Mouse (Mus musculus) intestine, embryonic 16.5 days (tissue): ENCODE measurements at regions not wholly inside any gene's neighbourhood (a gene's known extent, or its start where the extent isn't known, plus 50 kb on each side); places are given as distances from the start of the nearest gene placed in this dataset.

Source experiments
- ATAC-seq: fragments of 200-750 bp; cut with Nextera tagmentation; 2 replicates; pipeline ENCODE4 v1.8.0; 2017; ENCODE audit warnings: moderate TSS enrichment, moderate library complexity
- H3K27ac ChIP-seq: fragments of 300-500 bp; sonication (generic); 2 replicates; pipeline ENCODE4 v1.5.1; 2014; ENCODE audit warnings: mild to moderate bottlenecking, low read length
- H3K27me3 ChIP-seq: fragments of 300-500 bp; sonication (generic); replicated peaks from 2 replicates; pipeline ENCODE4 v1.6.1; 2014; ENCODE audit warnings: low read length, control low read depth, mixed read lengths; ENCODE audit not compliant: control insufficient read depth, insufficient read depth
- H3K36me3 ChIP-seq: fragments of 300-500 bp; sonication (generic); 2 replicates; pipeline ENCODE4 v1.6.1; 2014; ENCODE audit warnings: low read length, control low read depth; ENCODE audit not compliant: control insufficient read depth, insufficient read depth
- H3K4me1 ChIP-seq: fragments of 300-500 bp; sonication (generic); 2 replicates; pipeline ENCODE4 v1.6.1; 2014; ENCODE audit warnings: low read length, control low read depth, mixed read lengths; ENCODE audit not compliant: control insufficient read depth, insufficient read depth
- H3K4me2 ChIP-seq: fragments of 300-500 bp; sonication (generic); 2 replicates; pipeline ENCODE4 v1.6.1; 2014; ENCODE audit warnings: low read depth, low read length, control low read depth
- H3K4me3 ChIP-seq: fragments of 300-500 bp; sonication (generic); 2 replicates; pipeline ENCODE4 v1.5.1; 2014; ENCODE audit warnings: mild to moderate bottlenecking, low read length
- H3K9ac ChIP-seq: fragments of 300-500 bp; sonication (generic); 2 replicates; pipeline ENCODE4 v1.6.1; 2014; ENCODE audit warnings: low read depth, low read length
- H3K9me3 ChIP-seq: fragments of 300-500 bp; sonication (generic); 2 replicates; pipeline ENCODE4 v1.6.1; 2016; ENCODE audit warnings: low read length, control low read depth; ENCODE audit not compliant: control insufficient read depth
- WGBS: fragments of 180-500 bp; shearing (Covaris S2); extraction: QIAGEN DNeasy Blood & Tissue Kit; methylation state at CpG from one replicate; pipeline ENCODE4 v1.1.7; 2014; 5-methylcytosine and 5-hydroxymethylcytosine counted together

DNA sequence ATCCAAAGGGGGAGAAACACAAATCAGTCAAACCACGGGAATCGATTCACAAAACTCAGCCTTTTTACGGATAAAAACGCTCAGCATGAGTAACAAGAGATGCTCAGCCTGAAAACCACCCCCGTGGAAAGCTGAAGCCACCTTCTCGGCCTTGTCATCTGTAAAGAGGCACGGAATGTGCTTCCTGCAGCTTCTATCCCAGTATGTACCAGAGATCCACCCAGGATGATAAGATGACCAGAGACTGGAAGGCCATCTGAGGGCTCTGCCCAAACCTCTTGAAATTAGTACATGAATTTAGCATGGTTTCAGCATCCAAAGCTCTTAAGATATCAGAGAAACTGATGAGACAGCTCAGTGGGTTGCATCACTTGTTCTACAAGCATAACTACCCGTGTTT is 149.0 kb upstream of the Mgmt start:
- no peak overlapping the region for H3K27ac ChIP-seq
- 88% methylated on average over 8 of the region's 8 CpGs for WGBS
- H3K9me3 ChIP-seq = no peaks in the 10 kb centered on the region
- ATAC-seq = no peak
- H3K4me1 ChIP-seq = no peaks in the 10 kb centered on the region
- no peak overlapping the region for H3K4me2 ChIP-seq
- no peaks in the 10 kb centered on the region for H3K27me3 ChIP-seq
- no peak overlapping the region for H3K9ac ChIP-seq
- no peaks in the 10 kb centered on the region for H3K36me3 ChIP-seq
- no peak overlapping the region for H3K4me3 ChIP-seq

DNA sequence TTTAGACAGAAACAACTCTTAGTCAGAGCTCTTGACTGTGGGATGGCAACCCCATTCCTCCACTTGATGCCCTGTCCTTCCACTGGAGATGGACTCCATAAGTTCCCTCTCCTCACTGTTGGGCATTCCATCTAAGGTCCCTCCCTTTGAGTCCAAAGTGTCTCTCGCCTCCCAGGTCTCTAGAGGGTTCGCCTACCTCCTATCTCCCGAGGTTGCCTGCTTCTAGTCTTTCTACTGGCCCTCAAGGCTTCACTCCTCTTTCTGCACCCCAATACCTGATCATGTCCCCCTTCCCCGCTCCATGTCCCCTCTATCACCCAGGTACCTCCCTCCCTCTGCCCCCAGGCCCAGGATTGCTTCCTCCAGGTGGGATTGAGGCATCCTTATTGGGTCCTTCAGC is 142.9 kb upstream of the Mgmt start:
- no peak for ATAC-seq
- H3K27ac ChIP-seq = no peak overlapping the region
- no peaks in the 10 kb centered on the region for H3K4me1 ChIP-seq
- no peak overlapping the region for H3K4me2 ChIP-seq
- H3K4me3 ChIP-seq = no peak overlapping the region
- no peaks in the 10 kb centered on the region for H3K36me3 ChIP-seq
- H3K27me3 ChIP-seq = no peaks in the 10 kb centered on the region
- H3K9me3 ChIP-seq = no peaks in the 10 kb centered on the region
- H3K9ac ChIP-seq = no peak overlapping the region
- WGBS = 91% methylated on average over 4 of the region's 4 CpGs

DNA sequence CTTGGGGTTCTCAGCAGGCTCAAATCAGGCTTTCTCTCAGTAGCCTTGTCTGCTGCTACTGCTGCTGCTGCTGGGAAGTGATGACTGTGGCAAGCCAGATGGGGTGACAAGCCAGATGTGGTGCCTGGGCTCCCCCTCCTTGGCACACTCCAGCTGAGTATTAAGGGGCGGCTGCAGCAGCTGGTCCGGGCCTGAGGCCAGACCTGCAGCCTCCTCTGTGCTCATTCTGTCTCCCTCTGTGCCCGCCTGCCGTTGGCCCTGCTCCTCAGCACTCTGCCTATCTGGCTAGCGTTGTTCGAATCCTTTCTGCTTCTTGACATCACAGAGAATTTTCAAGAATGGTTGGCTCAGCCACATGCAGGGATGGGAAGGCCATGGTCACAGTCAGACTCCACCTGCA is 139.6 kb upstream of the Mgmt start:
- no peak for ATAC-seq
- no peaks in the 10 kb centered on the region for H3K27me3 ChIP-seq

DNA sequence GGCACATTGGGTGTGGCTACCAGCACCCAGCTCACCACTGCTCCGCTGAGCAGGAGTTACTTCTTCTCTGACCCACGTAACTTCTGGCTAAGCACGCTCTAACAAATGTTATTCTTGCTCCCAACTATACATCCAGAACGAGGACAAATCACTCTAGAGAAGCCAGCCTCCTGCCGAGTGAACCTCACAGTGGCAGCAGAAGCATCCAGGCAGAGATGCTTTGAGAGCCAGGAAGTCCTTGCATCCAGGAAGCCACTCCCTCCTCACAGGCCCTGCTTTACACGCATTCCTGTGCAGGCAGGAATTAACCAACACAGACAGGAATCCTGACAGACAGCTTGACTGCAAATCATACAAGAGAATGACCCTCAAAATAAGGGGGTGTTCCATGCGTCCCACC is 129.4 kb upstream of the Mgmt start:
- ATAC-seq = no peak
- no peak overlapping the region for H3K4me2 ChIP-seq
- H3K4me1 ChIP-seq = no peaks in the 10 kb centered on the region
- 50% methylated on average over 7 of the region's 7 CpGs for WGBS
- H3K27me3 ChIP-seq = no peaks in the 10 kb centered on the region
- H3K9me3 ChIP-seq = no peaks in the 10 kb centered on the region
- no peak overlapping the region for H3K27ac ChIP-seq
- H3K4me3 ChIP-seq = no peak overlapping the region
- H3K9ac ChIP-seq = no peak overlapping the region
- no peaks in the 10 kb centered on the region for H3K36me3 ChIP-seq

More for the DNA sequence above, 139.6 kb upstream of the Mgmt start:
- no peaks in the 10 kb centered on the region for H3K36me3 ChIP-seq
- no peak overlapping the region for H3K27ac ChIP-seq
- no peak overlapping the region for H3K4me3 ChIP-seq
- WGBS = 79% methylated on average over 6 of the region's 6 CpGs
- no peak overlapping the region for H3K4me2 ChIP-seq
- H3K4me1 ChIP-seq = no peaks in the 10 kb centered on the region
- no peaks in the 10 kb centered on the region for H3K9me3 ChIP-seq
- no peak overlapping the region for H3K9ac ChIP-seq

DNA sequence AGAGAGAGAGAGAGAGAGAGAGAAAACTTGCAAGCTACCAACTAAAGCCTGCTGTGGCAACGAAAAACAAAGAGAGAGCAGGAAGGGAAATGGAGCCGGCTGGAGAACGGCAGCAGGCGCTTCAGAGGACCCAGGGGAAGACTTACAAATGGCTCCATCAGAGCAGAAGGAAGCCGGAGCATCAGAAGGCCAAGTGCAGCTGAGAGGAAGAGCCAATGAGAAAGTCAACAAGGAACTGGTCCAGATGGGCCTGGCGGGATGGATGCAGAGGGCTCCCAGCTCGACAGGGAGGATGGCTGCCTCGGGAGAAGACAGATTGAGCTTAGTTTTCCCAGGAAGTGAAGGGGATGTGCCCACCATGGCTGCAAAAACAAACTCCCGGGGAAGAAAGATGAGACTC is 127.2 kb upstream of the Mgmt start:
- no peaks in the 10 kb centered on the region for H3K27me3 ChIP-seq
- no peak overlapping the region for H3K27ac ChIP-seq
- H3K9ac ChIP-seq = no peak overlapping the region
- H3K9me3 ChIP-seq = no peaks in the 10 kb centered on the region
- 59% methylated on average over 9 of the region's 9 CpGs for WGBS
- H3K4me3 ChIP-seq = no peak overlapping the region
- no peaks in the 10 kb centered on the region for H3K4me1 ChIP-seq
- no peak for ATAC-seq
- no peak overlapping the region for H3K4me2 ChIP-seq
- no peaks in the 10 kb centered on the region for H3K36me3 ChIP-seq

DNA sequence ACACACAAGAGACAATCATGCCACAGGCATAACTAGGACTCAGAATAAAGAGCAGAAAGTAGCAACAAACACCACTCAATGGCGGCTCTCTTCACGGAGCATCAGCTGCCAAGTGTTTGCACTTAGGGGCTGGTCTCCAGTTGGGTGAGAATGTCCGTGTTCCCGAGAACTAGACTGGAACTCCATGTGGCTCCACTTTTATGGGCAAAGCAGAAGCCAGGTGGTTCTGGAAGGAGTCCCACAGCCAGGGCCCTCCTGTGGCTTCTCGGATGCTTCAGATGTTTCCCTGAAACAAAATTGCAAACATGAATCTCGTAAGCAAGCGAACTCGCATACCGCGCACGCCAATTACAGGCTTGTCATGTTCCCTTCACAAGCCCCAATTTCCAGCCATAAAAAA is 113.7 kb upstream of the Mgmt start:
- Histone ChIP-seq H3K9ac (no peak overlapping the region), H3K36me3 (no peaks in the 10 kb centered on the region), H3K27me3 (no peaks in the 10 kb centered on the region), H3K9me3 (no peaks in the 10 kb centered on the region), H3K27ac (no peak overlapping the region), H3K4me2 (no peak overlapping the region), H3K4me1 (no peaks in the 10 kb centered on the region), H3K4me3 (no peak overlapping the region)
- ATAC-seq = no peak
- 90% methylated on average over 11 of the region's 11 CpGs for WGBS

DNA sequence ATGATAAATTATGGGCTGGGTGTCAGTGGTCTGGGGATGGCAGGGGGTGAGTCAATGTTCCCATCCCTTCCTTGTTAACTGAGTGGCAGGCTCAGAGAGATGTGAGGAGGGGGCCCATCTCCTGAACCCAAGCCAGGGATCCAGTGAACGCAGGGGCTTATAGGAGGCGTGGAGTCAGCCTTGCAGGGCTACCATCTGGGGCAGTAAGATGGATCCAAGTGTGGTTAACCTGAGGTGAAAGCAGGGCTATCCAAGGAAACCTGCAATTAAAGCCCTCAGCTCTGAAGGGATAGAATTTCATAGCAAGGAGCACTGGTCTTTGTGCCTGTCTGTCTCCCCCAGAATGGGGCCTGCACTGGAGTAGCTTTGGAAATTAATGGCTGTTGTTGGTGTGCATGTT is 103.3 kb upstream of the Mgmt start:
- no peak overlapping the region for H3K27ac ChIP-seq
- ATAC-seq = no peak
- WGBS = 60% methylated on average over 2 of the region's 2 CpGs
- H3K27me3 ChIP-seq = no peaks in the 10 kb centered on the region
- H3K4me3 ChIP-seq = no peak overlapping the region
- no peaks in the 10 kb centered on the region for H3K36me3 ChIP-seq
- no peak overlapping the region for H3K4me2 ChIP-seq
- 0 out of 2 replicates have a peak, but pooled peaks cover 2% of the 10 kb centered on the region for H3K4me1 ChIP-seq
- no peak overlapping the region for H3K9ac ChIP-seq
- no peaks in the 10 kb centered on the region for H3K9me3 ChIP-seq

DNA sequence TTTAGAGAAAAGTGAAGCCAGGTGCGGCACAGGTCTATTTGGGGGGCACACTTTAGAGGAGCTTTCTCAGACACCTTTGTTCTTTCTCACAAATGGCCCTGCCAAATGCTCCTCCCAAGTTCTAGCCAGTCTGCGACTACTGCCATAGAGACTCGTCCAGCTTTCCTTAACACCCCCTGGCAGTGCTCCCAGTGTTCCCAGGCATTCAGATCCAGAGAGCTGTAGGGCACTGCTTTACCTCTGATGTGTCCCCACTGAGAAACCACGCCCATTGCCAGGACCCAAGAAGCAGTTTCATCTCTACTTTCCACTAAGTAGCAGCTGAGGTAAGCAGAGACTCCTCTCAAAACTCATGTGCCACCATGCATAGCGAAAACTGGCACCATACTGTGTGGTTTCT is 102.3 kb upstream of the Mgmt start:
- Histone ChIP-seq H3K4me1 (0 out of 2 replicates have a peak, but pooled peaks cover 5% of the 10 kb centered on the region), H3K27me3 (no peaks in the 10 kb centered on the region), H3K4me3 (no peak overlapping the region), H3K9me3 (no peaks in the 10 kb centered on the region), H3K36me3 (no peaks in the 10 kb centered on the region), H3K27ac (no peak overlapping the region), H3K4me2 (no peak overlapping the region), H3K9ac (no peak overlapping the region)
- ATAC-seq = no peak
- 82% methylated on average over 5 of the region's 5 CpGs for WGBS

DNA sequence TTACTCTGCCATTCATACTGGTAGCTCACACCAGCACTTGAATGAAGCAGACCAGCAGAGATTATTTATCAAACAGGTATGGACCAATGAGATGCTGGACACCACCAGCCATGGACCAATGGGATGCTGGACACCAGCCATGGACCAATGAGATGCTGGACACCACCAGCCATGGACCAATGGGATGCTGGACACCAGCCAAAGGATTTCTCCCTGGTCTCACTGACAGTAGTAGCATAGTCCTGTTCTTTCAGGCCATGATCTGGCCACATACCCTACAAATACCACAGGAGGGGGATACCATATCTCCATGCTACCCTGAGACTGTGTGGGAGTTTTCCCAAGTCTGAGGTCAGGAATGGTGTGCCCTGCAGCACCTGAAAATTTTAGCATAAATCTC is 98.0 kb upstream of the Mgmt start:
- Histone ChIP-seq H3K9me3 (no peaks in the 10 kb centered on the region), H3K4me1 (0 out of 2 replicates have a peak, but pooled peaks cover 4% of the 10 kb centered on the region), H3K9ac (no peak overlapping the region), H3K4me2 (no peak overlapping the region), H3K27me3 (no peaks in the 10 kb centered on the region), H3K27ac (no peak overlapping the region), H3K36me3 (no peaks in the 10 kb centered on the region), H3K4me3 (no peak overlapping the region)
- ATAC-seq = no peak

DNA sequence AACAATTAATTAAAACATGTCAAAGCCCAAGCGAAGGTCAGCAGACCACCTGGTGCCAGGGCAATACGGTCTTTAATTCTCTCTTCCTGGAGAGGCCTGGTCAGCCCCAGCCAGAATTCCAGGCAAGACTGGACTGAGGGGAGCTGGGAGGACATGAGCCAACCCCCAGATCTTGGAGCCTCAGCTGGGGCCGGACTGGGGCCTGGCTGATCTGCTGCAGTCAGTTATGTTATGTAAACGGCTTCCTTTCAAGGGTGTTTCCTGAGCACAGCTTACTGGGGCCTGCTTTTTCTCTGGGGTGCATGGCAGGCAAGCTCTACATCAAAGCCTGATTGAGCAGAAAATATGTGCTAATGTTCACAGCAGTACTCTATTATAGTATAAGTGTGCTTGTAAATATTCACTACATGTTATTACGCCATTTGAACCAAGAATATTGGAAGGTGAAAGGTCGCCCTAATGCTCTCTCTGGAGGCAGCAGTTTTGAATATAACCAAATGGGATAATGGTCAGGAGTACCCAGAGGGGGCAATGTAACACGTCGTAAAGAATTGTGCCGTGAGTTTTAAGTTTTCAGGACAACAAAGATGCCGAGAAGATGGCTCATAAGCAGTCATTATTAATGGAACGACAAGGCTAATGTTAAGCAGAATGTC is 96.5 kb upstream of the Mgmt start:
- H3K27me3 ChIP-seq = no peaks in the 10 kb centered on the region
- H3K4me2 ChIP-seq = no peak overlapping the region
- H3K27ac ChIP-seq = no peak overlapping the region
- peak; percentile 67 for ATAC-seq
- H3K9ac ChIP-seq = no peak overlapping the region
- H3K9me3 ChIP-seq = no peaks in the 10 kb centered on the region
- H3K4me3 ChIP-seq = no peak overlapping the region
- H3K36me3 ChIP-seq = no peaks in the 10 kb centered on the region
- H3K4me1 ChIP-seq = 0 out of 2 replicates have a peak, but pooled peaks cover 4% of the 10 kb centered on the region
- WGBS = 37% methylated on average over 11 of the region's 11 CpGs
